Mouse (Mus musculus): Measurements from ENCODE around the gene Guk1.

GRCm38 (mm10) chr11:59224025-59224424 is 32.0 kb upstream of the Guk1 start:
- TF ChIP-seq CTCF (IDR thresholded peaks at IDR 0.05) (no peak), POLR2A (IDR thresholded peaks at IDR 0.05; ENCODE audit: insufficient read depth, low read depth, low read length) (no peak)

Data from heart, adult 2 months (tissue).